Mouse (Mus musculus) small intestine, adult 2 months (tissue): ENCODE measurements around the gene Wwox. TPM values are rescaled to one million over a fixed set of nuclear protein-coding genes. Genes with fewer than 3 reads are reported as not detected.

ENCODE experiments used
- H3K27ac ChIP-seq: fragments of 200-500 bp; 2 replicates; pipeline ENCODE4 v1.5.1; 2012; ENCODE audit warnings: low read depth, low read length, control low read depth, inconsistent platforms; ENCODE audit not compliant: insufficient read depth
- H3K27me3 ChIP-seq: fragments of 200-500 bp; 2 replicates; pipeline ENCODE4 v1.6.1; 2012; ENCODE audit warnings: mild to moderate bottlenecking, moderate library complexity, low read length, inconsistent platforms; ENCODE audit not compliant: control insufficient read depth, insufficient read depth
- H3K36me3 ChIP-seq: fragments of 200-500 bp; 2 replicates; pipeline ENCODE4 v1.6.1; 2012; ENCODE audit warnings: mild to moderate bottlenecking, low read length, control low read depth, inconsistent platforms; ENCODE audit not compliant: control insufficient read depth, insufficient read depth
- H3K4me1 ChIP-seq: fragments of 200-500 bp; 2 replicates; pipeline ENCODE4 v1.6.1; 2012; ENCODE audit warnings: low read length, inconsistent platforms, mixed read lengths; ENCODE audit not compliant: control insufficient read depth, insufficient read depth, insufficient read length
- H3K4me3 ChIP-seq: fragments of 200-500 bp; 2 replicates; pipeline ENCODE4 v1.5.1; 2012; ENCODE audit warnings: low read depth, mild to moderate bottlenecking, control low read depth, inconsistent platforms, low read length, moderate library complexity
- CTCF ChIP-seq: fragments of 200-500 bp; IDR thresholded peaks from 2 replicates; pipeline ENCODE4 v1.5.1; 2012; ENCODE audit warnings: low read depth, mild to moderate bottlenecking, control low read depth, inconsistent platforms, low read length, moderate library complexity, mixed read lengths; ENCODE audit not compliant: insufficient replicate concordance, insufficient read length; ENCODE audit errors: extremely low read depth
- POLR2A ChIP-seq: fragments of 200-500 bp; IDR thresholded peaks from 2 replicates; pipeline ENCODE4 v1.6.1; 2012; ENCODE audit warnings: low read depth, mild to moderate bottlenecking, control low read depth, inconsistent platforms, low read length, moderate library complexity
- WGBS: fragments of 180-500 bp; shearing (Covaris S2); methylation state at CpG from one replicate; pipeline ENCODE4 v1.1.7; 2018; 5-methylcytosine and 5-hydroxymethylcytosine counted together
- polyA plus RNA-seq: library from polyadenylated mRNA; depleted of rRNA; stranded (reverse); fragments of >200 nt; gene quantifications from 2 replicates; pipeline ENCODE4 v1.2.3, GENCODE M21; 2012

The Wwox gene
- polyA plus RNA-seq, 1 experiment = 6.0 TPM

- H3K4me1 ChIP-seq = no peaks in the 10 kb centered on the region
These were observed 172.6 kb downstream of the Wwox start for GRCm38 (mm10) chr8:114612091-114612490.

GRCm38 (mm10) chr8:114615413-114615812, 176.0 kb downstream of the Wwox start:
- Histone ChIP-seq H3K4me1 (no peaks in the 10 kb centered on the region), H3K4me3 (no peak overlapping the region), H3K27ac (no peak overlapping the region), H3K36me3 (no peaks in the 10 kb centered on the region), H3K27me3 (no peaks in the 10 kb centered on the region)
- WGBS = 68% methylated on average over 4 of the region's 4 CpGs
- TF ChIP-seq CTCF (no peak), POLR2A (no peak)

More at GRCm38 (mm10) chr8:114612091-114612490, 172.6 kb downstream of the Wwox start:
- H3K27ac ChIP-seq = no peak overlapping the region
- H3K27me3 ChIP-seq = no peaks in the 10 kb centered on the region
- WGBS = 83% methylated on average over 3 of the region's 3 CpGs
- H3K4me3 ChIP-seq = no peak overlapping the region
- H3K36me3 ChIP-seq = no peaks in the 10 kb centered on the region
- no peak for TF ChIP-seq CTCF
- no peak for TF ChIP-seq POLR2A

DNA sequence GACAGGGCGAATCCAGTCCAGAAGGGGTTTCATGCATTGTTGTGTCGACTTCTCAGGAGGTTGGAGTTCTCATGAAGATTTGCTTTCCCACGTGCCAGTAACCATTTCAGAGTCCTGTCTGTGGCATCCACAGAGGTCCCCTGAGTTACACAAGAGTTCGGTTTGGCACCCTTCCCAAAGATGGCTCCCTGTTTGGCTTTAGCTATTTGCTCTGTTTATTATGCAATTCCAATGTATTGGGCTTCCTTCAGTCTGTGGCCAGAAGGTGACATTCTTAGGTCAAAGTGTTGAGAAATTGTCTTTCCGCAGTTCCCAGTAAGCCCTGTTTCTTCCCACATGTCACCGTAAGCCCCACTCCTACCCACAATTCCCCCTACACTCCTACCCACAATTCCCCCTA, 176.5 kb downstream of the Wwox start:
- Histone ChIP-seq H3K36me3 (no peaks in the 10 kb centered on the region), H3K27ac (no peak overlapping the region)
- 78% methylated on average over 6 of the region's 6 CpGs for WGBS

DNA sequence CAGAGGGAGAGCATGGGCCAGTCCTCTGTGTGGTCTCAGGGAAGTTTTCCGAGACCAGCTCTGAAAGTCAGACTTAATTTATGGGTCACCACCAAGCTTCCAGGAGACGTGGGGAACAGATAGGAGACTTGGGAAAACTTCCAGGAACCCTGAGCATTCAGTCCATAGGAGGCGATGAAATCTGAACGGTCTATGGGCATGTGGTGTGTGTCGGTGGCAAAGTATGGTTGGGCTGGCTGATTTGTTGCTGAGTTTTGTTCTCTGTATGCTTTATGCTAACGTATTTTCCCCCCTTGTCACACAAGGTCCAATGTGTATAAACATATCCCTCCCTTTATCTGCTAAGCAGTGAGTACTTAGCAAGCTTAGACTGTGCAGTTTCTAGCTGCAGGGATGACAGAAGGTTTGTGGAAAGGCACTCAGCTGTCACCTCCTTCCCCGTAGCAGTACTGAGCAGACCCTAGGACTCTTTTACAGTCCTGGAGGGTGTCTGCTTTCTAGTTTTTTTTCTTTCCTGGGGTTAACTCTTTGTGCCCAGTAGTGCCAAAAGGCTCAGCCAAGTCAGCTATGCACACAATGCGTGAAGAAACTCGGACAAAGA, 179.6 kb downstream of the Wwox start:
- Histone ChIP-seq H3K27me3 (no peaks in the 10 kb centered on the region), H3K4me1 (no peaks in the 10 kb centered on the region), H3K27ac (no peak overlapping the region), H3K36me3 (no peaks in the 10 kb centered on the region), H3K4me3 (no peak overlapping the region)
- WGBS = 75% methylated on average over 9 of the region's 9 CpGs
- no peak for TF ChIP-seq CTCF

More for the DNA sequence above, 176.5 kb downstream of the Wwox start:
- no peaks in the 10 kb centered on the region for H3K4me1 ChIP-seq
- H3K4me3 ChIP-seq = no peak overlapping the region
- no peaks in the 10 kb centered on the region for H3K27me3 ChIP-seq
- TF ChIP-seq POLR2A (no peak), CTCF (no peak)

DNA sequence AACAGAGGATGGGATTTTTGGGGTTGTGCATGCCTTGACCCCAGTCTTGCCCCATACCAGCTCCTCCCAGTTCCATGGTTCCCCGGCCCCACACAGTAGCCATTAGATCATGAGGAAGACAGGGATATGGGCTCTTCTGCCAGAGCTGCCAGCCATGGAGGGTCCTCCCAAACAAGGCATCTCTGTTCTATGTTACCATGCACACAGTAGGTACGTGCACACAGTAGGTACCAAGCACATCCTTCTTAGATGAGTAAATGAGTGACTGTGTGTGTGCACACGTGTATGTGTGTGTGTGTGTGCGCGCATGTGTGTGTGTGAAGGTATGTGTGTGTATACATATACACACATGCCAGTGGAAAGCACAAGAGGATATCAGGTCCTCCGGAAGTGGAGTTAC, 185.9 kb downstream of the Wwox start:
- no peaks in the 10 kb centered on the region for H3K4me1 ChIP-seq
- no peaks in the 10 kb centered on the region for H3K36me3 ChIP-seq
- TF ChIP-seq POLR2A (no peak), CTCF (no peak)
- no peaks in the 10 kb centered on the region for H3K27me3 ChIP-seq
- 86% methylated on average over 6 of the region's 6 CpGs for WGBS
- H3K27ac ChIP-seq = no peak overlapping the region
- no peak overlapping the region for H3K4me3 ChIP-seq

DNA sequence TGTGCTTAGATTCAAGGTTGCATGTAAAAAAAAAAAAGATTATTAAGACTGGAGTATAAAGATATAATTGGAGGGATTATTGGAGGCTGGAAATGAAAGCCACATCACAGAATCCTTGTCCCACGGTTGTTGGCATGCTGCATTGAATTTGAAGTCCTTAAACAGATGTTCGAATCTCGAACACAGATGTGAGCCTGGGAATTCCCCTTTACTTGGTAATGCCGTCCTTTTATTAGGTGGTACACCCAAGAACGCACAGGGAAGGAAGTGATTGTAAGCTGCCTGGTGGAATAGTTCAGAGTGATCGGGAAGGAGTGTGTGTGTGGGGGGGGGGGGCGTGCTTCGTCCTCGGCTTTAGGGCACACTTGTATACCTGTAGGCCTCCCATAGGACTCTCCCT, 187.4 kb downstream of the Wwox start:
- no peaks in the 10 kb centered on the region for H3K27me3 ChIP-seq
- no peaks in the 10 kb centered on the region for H3K36me3 ChIP-seq
- TF ChIP-seq POLR2A = no peak
- no peak for TF ChIP-seq CTCF
- H3K4me3 ChIP-seq = no peak overlapping the region
- no peak overlapping the region for H3K27ac ChIP-seq
- no peaks in the 10 kb centered on the region for H3K4me1 ChIP-seq
- WGBS = 75% methylated on average over 9 of the region's 9 CpGs

DNA sequence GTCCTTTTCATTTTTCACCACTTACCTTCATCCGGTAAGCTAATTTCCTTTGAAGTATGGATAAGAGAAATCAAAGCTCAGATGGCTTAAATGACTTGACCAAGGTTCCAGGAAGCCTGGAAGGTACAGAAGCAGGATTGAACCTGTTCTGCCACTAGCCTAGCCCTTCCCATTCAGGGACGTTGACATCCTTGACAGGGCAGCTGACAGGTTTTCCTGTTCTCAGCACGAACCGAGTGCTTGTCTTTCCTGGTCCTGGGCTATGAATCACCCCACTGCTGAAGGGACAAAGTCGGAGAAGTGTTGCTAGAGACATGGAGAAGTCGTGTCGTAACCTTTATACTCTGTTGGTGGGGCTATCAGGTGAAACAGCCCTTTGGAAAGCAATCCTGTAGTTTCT, 190.3 kb downstream of the Wwox start:
- Histone ChIP-seq H3K36me3 (no peaks in the 10 kb centered on the region), H3K4me1 (no peaks in the 10 kb centered on the region), H3K27ac (no peak overlapping the region), H3K27me3 (no peaks in the 10 kb centered on the region), H3K4me3 (no peak overlapping the region)
- WGBS = 34% methylated on average over 7 of the region's 7 CpGs
- TF ChIP-seq POLR2A = no peak
- TF ChIP-seq CTCF = no peak

- Histone ChIP-seq H3K4me1 (no peaks in the 10 kb centered on the region), H3K27ac (no peak overlapping the region), H3K27me3 (no peaks in the 10 kb centered on the region), H3K4me3 (no peak overlapping the region), H3K36me3 (no peaks in the 10 kb centered on the region)
- 85% methylated on average over 6 of the region's 6 CpGs for WGBS
- TF ChIP-seq POLR2A (no peak), CTCF (no peak)
These were observed 191.6 kb downstream of the Wwox start for GRCm38 (mm10) chr8:114631087-114631486.
